Mouse (Mus musculus): Measurements from ENCODE around the gene Syngr2. TPM values are rescaled to one million over a fixed set of nuclear protein-coding genes. Genes with fewer than 3 reads are reported as not detected.
"Not testable (repeated sequence)": the region's sequence is repeated elsewhere in the genome, so short reads cannot be mapped to it uniquely, and the experiment has no call there.

The Syngr2 gene
- polyA plus RNA-seq, 1 experiment from 2014 or later = 135 TPM

DNA sequence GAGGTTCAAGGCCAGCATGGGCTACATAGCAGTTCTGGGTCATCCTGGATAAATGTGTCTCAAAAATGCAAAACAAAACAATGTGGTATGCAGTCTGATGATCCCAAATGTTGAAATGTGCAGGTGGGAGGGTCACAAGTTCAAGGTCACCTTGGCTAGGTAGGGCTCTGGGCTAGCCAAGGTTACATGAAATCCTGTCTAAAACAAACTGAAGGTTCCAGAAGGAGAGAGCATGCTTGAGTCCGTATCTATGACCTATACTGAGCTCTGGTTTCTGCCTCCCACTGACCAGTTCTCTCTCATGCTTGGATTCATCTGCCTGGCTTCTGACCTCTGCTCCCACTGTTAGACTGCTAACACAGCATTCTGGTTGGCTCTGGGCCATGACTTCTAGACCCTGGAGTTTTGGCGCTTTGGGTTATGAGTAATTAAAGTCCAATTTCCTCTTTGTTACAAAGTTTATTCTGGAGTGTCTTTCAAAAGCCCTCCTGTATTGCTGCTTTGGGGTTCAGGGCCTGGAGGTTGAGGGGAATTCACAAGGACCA lies 20.3 kb downstream of the Syngr2 start:
- no peaks in the 10 kb centered on the region for H3K27me3 ChIP-seq (replicated peaks)
- H3K9ac ChIP-seq = peak overlapping the region; percentile 6; the same call in 1 of the 2 replicates
- no peak overlapping the region for H3K4me3 ChIP-seq (replicated peaks)
- H3K4me1 ChIP-seq (replicated peaks) = peaks cover 56% of the 10 kb centered on the region
- H3K9me3 ChIP-seq = no peaks in the 10 kb centered on the region
- WGBS = 44% methylated on average over 2 of the region's 2 CpGs
- H3K27ac ChIP-seq = peak overlapping the region; percentile 94
- H3K4me2 ChIP-seq (replicated peaks) = no peak overlapping the region
- no peaks in the 10 kb centered on the region for H3K36me3 ChIP-seq
- ATAC-seq = no peak

DNA sequence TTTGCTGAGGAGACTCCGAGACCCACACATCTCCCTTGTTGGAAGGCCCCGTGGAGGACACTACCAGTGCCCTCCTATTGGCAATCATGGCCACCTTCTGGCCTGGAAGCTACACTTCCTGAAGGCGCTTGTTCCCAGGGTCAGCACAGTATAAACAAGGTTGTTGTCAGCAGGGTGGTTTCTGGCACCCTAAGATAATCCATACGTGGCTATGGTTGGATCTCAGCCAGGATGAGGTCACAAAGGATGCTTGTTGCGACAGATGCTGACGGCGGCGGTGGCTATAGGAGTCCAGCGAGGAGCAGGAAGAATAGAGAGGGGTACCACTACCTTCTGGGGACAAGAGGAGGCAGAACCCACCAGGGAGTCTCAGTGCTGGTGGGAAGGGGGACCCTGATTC lies 20.9 kb downstream of the Syngr2 start:
- Histone ChIP-seq H3K27ac (peak overlapping the region; percentile 94), H3K27me3 (replicated peaks) (no peaks in the 10 kb centered on the region), H3K4me1 (replicated peaks) (peaks cover 60% of the 10 kb centered on the region), H3K9ac (no peak overlapping the region), H3K9me3 (no peaks in the 10 kb centered on the region), H3K4me2 (replicated peaks) (no peak overlapping the region), H3K4me3 (replicated peaks) (no peak overlapping the region), H3K36me3 (no peaks in the 10 kb centered on the region)
- ATAC-seq = no peak
- WGBS = 56% methylated on average over 9 of the region's 9 CpGs

GRCm38 (mm10) chr11:117832086-117832969 lies 22.9 kb downstream of the Syngr2 start:
- H3K9ac ChIP-seq = no peak overlapping the region

DNA sequence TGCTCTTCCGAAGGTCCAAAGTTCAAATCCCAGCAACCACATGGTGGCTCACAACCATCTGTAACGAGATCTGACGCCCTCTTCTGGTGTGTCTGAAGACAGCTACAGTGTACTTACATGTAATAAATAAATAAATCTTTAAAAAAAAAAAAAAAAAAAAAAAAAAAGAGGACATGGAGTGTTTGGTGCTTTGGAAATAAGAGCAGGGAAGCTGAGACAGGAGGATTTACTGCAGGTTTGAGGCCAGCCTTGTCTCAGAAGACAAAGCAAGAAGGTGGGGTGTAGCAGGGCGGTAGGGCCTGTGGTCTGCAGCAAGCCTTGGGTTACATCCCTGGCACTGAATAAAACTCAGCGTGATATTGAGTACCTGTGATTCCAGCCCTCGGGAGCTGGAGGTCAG lies 24.0 kb downstream of the Syngr2 start:
- H3K9ac ChIP-seq; H3K36me3 ChIP-seq; ATAC-seq; H3K9me3 ChIP-seq; H3K27me3 ChIP-seq (replicated peaks); H3K4me3 ChIP-seq (replicated peaks); H3K4me2 ChIP-seq (replicated peaks): not testable (repeated sequence)
- Histone ChIP-seq H3K4me1 (replicated peaks) (peaks cover 47% of the 10 kb centered on the region), H3K27ac (peak overlapping the region; percentile 46)
- WGBS = 62% methylated on average over 6 of the region's 6 CpGs

More at GRCm38 (mm10) chr11:117832086-117832969, 22.9 kb downstream of the Syngr2 start:
- H3K4me3 ChIP-seq (replicated peaks) = peak overlapping the region; percentile 23
- H3K36me3 ChIP-seq = no peaks in the 10 kb centered on the region
- 26% methylated on average over 28 of the region's 28 CpGs for WGBS
- peaks cover 55% of the 10 kb centered on the region for H3K4me1 ChIP-seq (replicated peaks)
- peak overlapping the region; percentile 39 for H3K27ac ChIP-seq
- H3K9me3 ChIP-seq = no peaks in the 10 kb centered on the region
- no peaks in the 10 kb centered on the region for H3K27me3 ChIP-seq (replicated peaks)
- ATAC-seq = peak; percentile 28; the same call in 1 of the 2 replicates
- peak overlapping the region; percentile 59 for H3K4me2 ChIP-seq (replicated peaks)

DNA sequence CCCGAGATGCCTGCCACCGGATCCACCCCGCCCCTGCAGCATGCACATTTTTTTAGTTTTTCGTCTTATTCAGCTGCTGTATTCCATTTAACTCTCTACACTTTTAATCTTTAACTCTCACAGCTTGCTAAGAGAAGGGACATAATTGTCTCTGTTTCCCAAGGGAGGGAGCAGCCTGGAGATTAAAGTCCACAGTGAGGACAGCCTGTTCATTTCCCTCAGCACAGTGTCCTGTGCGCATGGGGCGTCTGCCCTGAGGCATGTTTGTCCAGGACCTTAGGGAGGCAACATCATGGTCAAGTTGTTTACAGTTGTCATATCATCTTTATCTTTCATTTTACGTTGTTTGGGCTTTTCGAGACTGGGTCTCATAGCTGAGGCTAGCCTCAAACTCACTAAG lies 24.6 kb downstream of the Syngr2 start:
- H3K4me2 ChIP-seq (replicated peaks) = no peak overlapping the region
- H3K4me1 ChIP-seq (replicated peaks) = peaks cover 42% of the 10 kb centered on the region
- WGBS = 63% methylated on average over 8 of the region's 8 CpGs
- H3K36me3 ChIP-seq = no peaks in the 10 kb centered on the region
- peak overlapping the region; percentile 46 for H3K27ac ChIP-seq
- H3K4me3 ChIP-seq (replicated peaks) = no peak overlapping the region
- no peak overlapping the region for H3K9ac ChIP-seq
- H3K9me3 ChIP-seq = no peaks in the 10 kb centered on the region
- no peaks in the 10 kb centered on the region for H3K27me3 ChIP-seq (replicated peaks)
- peak; percentile 34; the same call in 1 of the 2 replicates for ATAC-seq

GRCm38 (mm10) chr11:117836306-117836705 lies 26.8 kb downstream of the Syngr2 start:
- H3K4me3 ChIP-seq (replicated peaks) = no peak overlapping the region
- H3K9me3 ChIP-seq = no peaks in the 10 kb centered on the region
- no peak overlapping the region for H3K9ac ChIP-seq
- H3K36me3 ChIP-seq = no peaks in the 10 kb centered on the region
- peaks cover 31% of the 10 kb centered on the region for H3K4me1 ChIP-seq (replicated peaks)
- 28% methylated on average over 13 of the region's 13 CpGs for WGBS
- no peak for ATAC-seq
- no peaks in the 10 kb centered on the region for H3K27me3 ChIP-seq (replicated peaks)
- no peak overlapping the region for H3K27ac ChIP-seq
- peak overlapping the region; percentile 48 for H3K4me2 ChIP-seq (replicated peaks)

GRCm38 (mm10) chr11:117838572-117838971 lies 29.1 kb downstream of the Syngr2 start:
- Histone ChIP-seq H3K27ac (peak overlapping the region; percentile 77), H3K36me3 (no peaks in the 10 kb centered on the region), H3K9ac (no peak overlapping the region), H3K4me1 (replicated peaks) (peaks cover 22% of the 10 kb centered on the region), H3K4me3 (replicated peaks) (no peak overlapping the region), H3K4me2 (replicated peaks) (no peak overlapping the region), H3K27me3 (replicated peaks) (no peaks in the 10 kb centered on the region), H3K9me3 (no peaks in the 10 kb centered on the region)
- WGBS = 48% methylated on average over 2 of the region's 2 CpGs
- ATAC-seq = peak; percentile 89

DNA sequence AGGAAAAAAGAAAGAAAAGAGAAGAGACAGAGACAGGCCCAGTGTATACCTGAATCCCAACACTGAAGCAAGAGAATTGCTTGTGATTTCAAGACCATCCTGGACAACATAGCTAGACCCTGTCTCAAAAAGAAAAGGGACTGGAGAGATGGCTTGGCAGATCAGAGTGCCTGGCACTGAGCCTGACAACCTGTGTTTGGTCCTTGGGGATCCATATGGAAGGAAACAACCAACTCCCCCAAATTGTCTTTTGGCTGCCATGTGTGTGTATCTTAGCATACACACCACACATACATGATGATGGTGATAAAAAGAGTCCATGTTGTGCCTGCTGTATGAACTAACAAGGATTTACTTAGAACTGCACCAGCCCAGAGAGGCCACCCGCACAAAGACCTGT lies 29.6 kb downstream of the Syngr2 start:
- no peak overlapping the region for H3K4me2 ChIP-seq (replicated peaks)
- peak overlapping the region; percentile 77 for H3K27ac ChIP-seq
- H3K4me3 ChIP-seq (replicated peaks) = no peak overlapping the region
- no peak; the same call in 1 of the 2 replicates for ATAC-seq
- no peaks in the 10 kb centered on the region for H3K36me3 ChIP-seq
- no peaks in the 10 kb centered on the region for H3K9me3 ChIP-seq
- WGBS = 74% methylated on average over 1 of the region's 1 CpGs
- H3K4me1 ChIP-seq (replicated peaks) = peaks cover 22% of the 10 kb centered on the region
- H3K27me3 ChIP-seq (replicated peaks) = no peaks in the 10 kb centered on the region
- H3K9ac ChIP-seq = no peak overlapping the region

- Histone ChIP-seq H3K4me3 (replicated peaks) (no peak overlapping the region), H3K27me3 (replicated peaks) (no peaks in the 10 kb centered on the region), H3K27ac (no peak overlapping the region), H3K9me3 (no peaks in the 10 kb centered on the region), H3K4me1 (replicated peaks) (peaks cover 14% of the 10 kb centered on the region; the same call in 1 of the 2 replicates), H3K36me3 (no peaks in the 10 kb centered on the region), H3K4me2 (replicated peaks) (no peak overlapping the region), H3K9ac (no peak overlapping the region)
- no peak for ATAC-seq
- 38% methylated on average over 1 of the region's 1 CpGs for whole genome bisulfite sequencing
These were observed 31.4 kb downstream of the Syngr2 start for GRCm38 (mm10) chr11:117840910-117841309.

GRCm38 (mm10) chr11:117843434-117843833 lies 34.0 kb downstream of the Syngr2 start:
- peaks cover 20% of the 10 kb centered on the region for H3K4me1 ChIP-seq (replicated peaks)
- WGBS = 91% methylated on average over 2 of the region's 2 CpGs
- no peak overlapping the region for H3K27ac ChIP-seq
- H3K9ac ChIP-seq = no peak overlapping the region
- no peaks in the 10 kb centered on the region for H3K36me3 ChIP-seq
- no peaks in the 10 kb centered on the region for H3K9me3 ChIP-seq
- H3K27me3 ChIP-seq (replicated peaks) = no peaks in the 10 kb centered on the region
- H3K4me3 ChIP-seq (replicated peaks) = no peak overlapping the region
- ATAC-seq = no peak
- no peak overlapping the region for H3K4me2 ChIP-seq (replicated peaks)

DNA sequence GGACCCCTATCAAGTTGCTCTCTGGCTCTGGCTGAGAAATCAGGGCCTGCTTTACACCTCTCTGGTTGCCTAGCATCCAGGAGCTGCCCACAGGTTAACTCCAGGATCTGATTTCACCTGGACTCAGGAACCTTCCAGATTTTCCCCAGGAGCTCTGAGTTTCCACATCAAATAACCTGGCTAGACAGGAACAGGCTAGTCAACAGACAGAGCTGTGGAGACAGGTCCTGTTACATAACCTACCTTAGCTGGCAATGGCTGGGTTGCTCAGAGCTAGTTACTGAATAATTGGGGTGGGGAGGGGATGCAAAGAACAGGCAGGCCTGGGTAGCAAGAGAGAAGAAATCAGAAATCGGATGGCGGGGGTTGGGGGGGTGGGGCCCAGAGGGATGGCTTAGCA lies 35.5 kb downstream of the Syngr2 start:
- Histone ChIP-seq H3K27me3 (replicated peaks) (no peaks in the 10 kb centered on the region), H3K36me3 (no peaks in the 10 kb centered on the region), H3K27ac (no peak overlapping the region), H3K9me3 (no peaks in the 10 kb centered on the region), H3K4me3 (replicated peaks) (no peak overlapping the region), H3K9ac (no peak overlapping the region), H3K4me2 (replicated peaks) (no peak overlapping the region), H3K4me1 (replicated peaks) (peaks cover 18% of the 10 kb centered on the region)
- no peak for ATAC-seq
- WGBS = 65% methylated on average over 2 of the region's 2 CpGs

DNA sequence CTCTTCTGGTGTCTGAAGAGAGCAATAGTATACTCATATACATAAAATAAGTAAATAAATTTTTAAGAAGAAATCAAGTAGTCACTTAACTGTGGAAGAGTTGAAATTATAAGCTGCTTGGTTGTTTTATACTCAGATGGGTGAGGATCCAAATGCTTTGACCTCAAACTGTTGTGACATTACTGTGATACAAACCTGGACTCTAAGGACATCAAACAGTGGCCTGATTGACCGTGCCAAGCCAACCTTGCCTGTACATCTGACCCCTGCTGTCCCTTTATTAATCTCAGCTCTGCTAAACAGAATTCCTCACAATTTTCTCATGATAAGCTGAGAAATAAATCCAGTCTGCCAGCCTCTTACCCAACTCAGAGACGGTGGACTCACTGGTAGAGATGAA lies 36.2 kb downstream of the Syngr2 start:
- Histone ChIP-seq H3K27me3 (replicated peaks) (no peaks in the 10 kb centered on the region), H3K4me3 (replicated peaks) (no peak overlapping the region), H3K9ac (no peak overlapping the region), H3K4me1 (replicated peaks) (peaks cover 23% of the 10 kb centered on the region), H3K4me2 (replicated peaks) (no peak overlapping the region), H3K9me3 (no peaks in the 10 kb centered on the region), H3K36me3 (no peaks in the 10 kb centered on the region), H3K27ac (no peak overlapping the region)
- no peak for ATAC-seq
- 80% methylated on average over 2 of the region's 2 CpGs for WGBS
